ENCODE assay signal across 22 mouse cellular contexts in the genomic region with DNA sequence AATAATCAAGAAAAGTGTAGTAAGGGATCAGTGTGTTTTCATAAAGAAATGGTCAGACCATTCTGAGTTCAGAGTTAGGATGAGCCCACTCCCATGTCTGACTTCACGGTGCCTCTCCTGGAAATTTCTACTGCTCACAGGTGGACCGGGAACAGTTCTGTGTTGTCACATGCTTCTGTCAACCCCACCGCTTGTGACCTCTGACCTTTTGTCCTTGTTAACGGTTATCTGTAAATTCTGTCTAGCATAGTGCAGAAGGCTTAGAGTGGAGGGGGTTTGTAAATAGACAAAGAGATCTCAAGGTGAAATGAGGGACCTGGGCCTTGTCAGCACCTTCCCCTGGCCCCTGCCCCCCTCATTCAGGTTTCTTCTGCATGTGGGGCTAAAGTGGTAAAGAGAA.
DNase-seq lines count a peak whose midpoint lies in the region; ATAC-seq and TF ChIP-seq lines count a peak whose summit lies in the region.
"Had no signal": no experiment of that assay in that cellular context is flagged by ENCODE, and none has a peak within 500 bp of the region (broad histone marks: within the 10 kb centered on the region; RNA-seq: fewer than 3 reads in every experiment).

No protein-coding gene starts in this region.

- no peaks in the 10 kb centered on the region for H3K27me3 ChIP-seq in neural tube, embryonic 13.5 days
- H3K27me3 ChIP-seq in limb, embryonic 14.5 days (ENCODE audit: control insufficient read depth, insufficient read depth, low read length), result no peaks in the 10 kb centered on the region
- H3K27me3 ChIP-seq in liver, embryonic 15.5 days, result no peaks in the 10 kb centered on the region
- H3K27me3 ChIP-seq in midbrain, embryonic 14.5 days (ENCODE audit: control insufficient read depth, insufficient read depth, low read length), result no peaks in the 10 kb centered on the region
- H3K27me3 ChIP-seq in forebrain, embryonic 10.5 days (ENCODE audit: poor library complexity, severe bottlenecking), result no peaks in the 10 kb centered on the region

- H3K9ac ChIP-seq in neural tube, embryonic 13.5 days, result no peak overlapping the region
- no peak overlapping the region for H3K9ac ChIP-seq in limb, embryonic 14.5 days (ENCODE audit: low read depth, low read length, severe bottlenecking)
- no peak overlapping the region for H3K9ac ChIP-seq in liver, embryonic 15.5 days
- no peak overlapping the region for H3K9ac ChIP-seq in midbrain, embryonic 14.5 days (replicated peaks; ENCODE audit: low read length)

- no peak overlapping the region for H3K4me2 ChIP-seq in neural tube, embryonic 13.5 days
- no peak overlapping the region for H3K4me2 ChIP-seq in limb, embryonic 14.5 days (replicated peaks; ENCODE audit: low read depth, low read length, severe bottlenecking)
- H3K4me2 ChIP-seq in liver, embryonic 15.5 days, result no peak overlapping the region
- no peak overlapping the region for H3K4me2 ChIP-seq in midbrain, embryonic 14.5 days (ENCODE audit: low read length)

- DNase-seq in neural tube, embryonic 10.5 days (ENCODE audit: extremely low spot score, low spot score), result no peak
- no peak for DNase-seq in limb, embryonic 14.5 days (ENCODE audit: low spot score)
- no peak for DNase-seq in midbrain, embryonic 14.5 days
- DNase-seq in cerebellum, postnatal 14 days, result no peak
- DNase-seq in forebrain, embryonic 10.5 days (ENCODE audit: extremely low spot score, low spot score), result no peak
- DNase-seq: adrenal gland, adult 8-10 months; cerebellum, adult 2 months; cerebellum, postnatal 36 days; embryo, embryonic 11 days; gastrocnemius, adult 2 months; heart, postnatal 4 days; kidney, postnatal 25 days; right cerebral cortex, postnatal 14 days had no signal

- H3K4me1 ChIP-seq in neural tube, embryonic 13.5 days (replicated peaks), result peaks cover 28% of the 10 kb centered on the region
- peaks cover 10% of the 10 kb centered on the region; the same call in 1 of the 2 replicates for H3K4me1 ChIP-seq in limb, embryonic 14.5 days (ENCODE audit: control insufficient read depth, insufficient read depth, low read length)
- H3K4me1 ChIP-seq in liver, embryonic 15.5 days (replicated peaks), result 0 out of 2 replicates have a peak, but pooled peaks cover 3% of the 10 kb centered on the region
- peaks cover 10% of the 10 kb centered on the region for H3K4me1 ChIP-seq in midbrain, embryonic 14.5 days (ENCODE audit: control insufficient read depth, insufficient read depth, low read length)
- peaks cover 5% of the 10 kb centered on the region; the same call in 1 of the 2 replicates for H3K4me1 ChIP-seq in forebrain, embryonic 10.5 days

- no peak for ATAC-seq in neural tube, embryonic 13.5 days (ENCODE audit: low read depth)
- ATAC-seq in limb, embryonic 14.5 days (ENCODE audit: low FRiP score, low read depth), result no peak
- peak; percentile 77 for ATAC-seq in liver, embryonic 15.5 days (ENCODE audit: insufficient read depth)
- no peak for ATAC-seq in midbrain, embryonic 14.5 days (ENCODE audit: low FRiP score, low TSS enrichment)
- ATAC-seq: forebrain, embryonic 14.5 days; intestine, postnatal 0 days; lung, postnatal 0 days had no signal

- WGBS in neural tube, embryonic 13.5 days, result 82% methylated on average over 4 of the region's 4 CpGs
- 54% methylated on average over 4 of the region's 4 CpGs for WGBS in limb, embryonic 14.5 days
- WGBS in liver, embryonic 15.5 days (ENCODE audit: insufficient replicate concordance), result 60% methylated on average over 4 of the region's 4 CpGs
- 82% methylated on average over 4 of the region's 4 CpGs for WGBS in midbrain, embryonic 14.5 days
- WGBS in forebrain, embryonic 10.5 days, result 79% methylated on average over 4 of the region's 4 CpGs

- H3K9me3 ChIP-seq in neural tube, embryonic 13.5 days, result no peaks in the 10 kb centered on the region
- H3K9me3 ChIP-seq in limb, embryonic 14.5 days (ENCODE audit: control insufficient read depth, low read length), result no peaks in the 10 kb centered on the region
- H3K9me3 ChIP-seq in liver, embryonic 15.5 days (replicated peaks), result no peaks in the 10 kb centered on the region
- no peaks in the 10 kb centered on the region for H3K9me3 ChIP-seq in midbrain, embryonic 14.5 days (ENCODE audit: control insufficient read depth, low read length)
- H3K9me3 ChIP-seq in forebrain, embryonic 10.5 days, result no peaks in the 10 kb centered on the region
- H3K9me3 ChIP-seq: heart, embryonic 10.5 days; midbrain, embryonic 10.5 days had no signal

- no peak overlapping the region for H3K4me3 ChIP-seq in neural tube, embryonic 13.5 days
- no peak overlapping the region for H3K4me3 ChIP-seq in limb, embryonic 14.5 days (replicated peaks; ENCODE audit: low read length)
- no peak overlapping the region for H3K4me3 ChIP-seq in liver, embryonic 15.5 days (replicated peaks)
- H3K4me3 ChIP-seq in midbrain, embryonic 14.5 days (replicated peaks; ENCODE audit: low read depth, low read length), result no peak overlapping the region
- no peak overlapping the region for H3K4me3 ChIP-seq in forebrain, embryonic 10.5 days
- H3K4me3 ChIP-seq: erythroblast, embryonic 14.5 days; gastrocnemius, adult 2 months; heart, embryonic 10.5 days; layer of hippocampus, adult 2 months; midbrain, embryonic 10.5 days had no signal

- TF ChIP-seq POLR2A in limb, embryonic 14.5 days (IDR thresholded peaks at IDR 0.05; ENCODE audit: borderline replicate concordance, extremely low read depth, insufficient read depth, insufficient read length), result no peak

- H3K36me3 ChIP-seq in neural tube, embryonic 13.5 days, result no peaks in the 10 kb centered on the region
- H3K36me3 ChIP-seq in limb, embryonic 14.5 days (ENCODE audit: control insufficient read depth, insufficient read depth, low read length), result no peaks in the 10 kb centered on the region
- H3K36me3 ChIP-seq in liver, embryonic 15.5 days (replicated peaks), result no peaks in the 10 kb centered on the region
- H3K36me3 ChIP-seq in midbrain, embryonic 14.5 days (ENCODE audit: control insufficient read depth, insufficient read depth, low read length), result no peaks in the 10 kb centered on the region
- H3K36me3 ChIP-seq in forebrain, embryonic 10.5 days (replicated peaks), result no peaks in the 10 kb centered on the region
- H3K36me3 ChIP-seq: heart, embryonic 10.5 days; midbrain, embryonic 10.5 days had no signal

- peak overlapping the region; percentile 55 for H3K27ac ChIP-seq in neural tube, embryonic 13.5 days (replicated peaks)
- peak overlapping the region; percentile 52; the same call in 1 of the 2 replicates for H3K27ac ChIP-seq in limb, embryonic 14.5 days (replicated peaks; ENCODE audit: low read depth, low read length)
- H3K27ac ChIP-seq in liver, embryonic 15.5 days (replicated peaks), result no peak overlapping the region
- H3K27ac ChIP-seq in midbrain, embryonic 14.5 days (replicated peaks; ENCODE audit: low read depth, low read length), result no peak overlapping the region
- no peak overlapping the region for H3K27ac ChIP-seq in forebrain, embryonic 10.5 days
- H3K27ac ChIP-seq: gastrocnemius, adult 2 months; heart, embryonic 10.5 days; layer of hippocampus, adult 2 months; midbrain, embryonic 10.5 days had no signal

Comparison
In these comparisons a context has a peak if more than half of its experiments do, and no peak if none do; other contexts are left out.
1. H3K27ac ChIP-seq: peak in neural tube, embryonic 13.5 days (single experiment) and limb, embryonic 14.5 days (single experiment); none in liver, embryonic 15.5 days (single experiment), midbrain, embryonic 14.5 days (single experiment) and forebrain, embryonic 10.5 days (single experiment).